Mouse (Mus musculus) heart, embryonic 10.5 days (tissue): ENCODE measurements around the gene Fgfr2. TPM values are rescaled to one million over a fixed set of nuclear protein-coding genes. Genes with fewer than 3 reads are reported as not detected.
"Not testable (repeated sequence)": the region's sequence is repeated elsewhere in the genome, so short reads cannot be mapped to it uniquely, and the experiment has no call there.

Source experiments
- DNase-seq: peaks from one replicate; pipeline ENCODE4 v3.0.0-alpha.2; 2017; ENCODE audit warnings: low spot score
- H3K27ac ChIP-seq: fragments of 300-500 bp; sonication (generic); 2 replicates; pipeline ENCODE4 v1.5.1; 2016; ENCODE audit warnings: mild to moderate bottlenecking
- H3K27me3 ChIP-seq: fragments of 300-500 bp; sonication (generic); 2 replicates; pipeline ENCODE4 v1.6.1; 2016; ENCODE audit warnings: mild to moderate bottlenecking; ENCODE audit not compliant: poor library complexity, insufficient read depth, severe bottlenecking
- H3K36me3 ChIP-seq: fragments of 300-500 bp; sonication (generic); 2 replicates; pipeline ENCODE4 v1.6.1; 2016; ENCODE audit warnings: mild to moderate bottlenecking, moderate library complexity
- H3K4me1 ChIP-seq: fragments of 300-500 bp; sonication (generic); 2 replicates; pipeline ENCODE4 v1.6.1; 2016; ENCODE audit warnings: mild to moderate bottlenecking
- H3K4me3 ChIP-seq: fragments of 300-500 bp; sonication (generic); 2 replicates; pipeline ENCODE4 v1.5.1; 2016; ENCODE audit warnings: mild to moderate bottlenecking, moderate library complexity
- H3K9me3 ChIP-seq: fragments of 300-500 bp; sonication (generic); 2 replicates; pipeline ENCODE4 v1.6.1; 2016; ENCODE audit warnings: mild to moderate bottlenecking, moderate library complexity
- WGBS: fragments of 180-500 bp; shearing (Covaris S2); methylation state at CpG from one replicate; pipeline ENCODE4 v1.1.7; 2016; 5-methylcytosine and 5-hydroxymethylcytosine counted together
- polyA plus RNA-seq: library from polyadenylated mRNA; unstranded; fragments of >200 nt; fragmentation: Nextera tagmentation; extraction: Ambion mirVana; gene quantifications from 2 replicates; pipeline ENCODE4 v1.2.1, GENCODE M21; 2016

Fgfr2 gene
- polyA plus RNA-seq, 1 experiment from 2014 or later, result 46.6 TPM

DNA sequence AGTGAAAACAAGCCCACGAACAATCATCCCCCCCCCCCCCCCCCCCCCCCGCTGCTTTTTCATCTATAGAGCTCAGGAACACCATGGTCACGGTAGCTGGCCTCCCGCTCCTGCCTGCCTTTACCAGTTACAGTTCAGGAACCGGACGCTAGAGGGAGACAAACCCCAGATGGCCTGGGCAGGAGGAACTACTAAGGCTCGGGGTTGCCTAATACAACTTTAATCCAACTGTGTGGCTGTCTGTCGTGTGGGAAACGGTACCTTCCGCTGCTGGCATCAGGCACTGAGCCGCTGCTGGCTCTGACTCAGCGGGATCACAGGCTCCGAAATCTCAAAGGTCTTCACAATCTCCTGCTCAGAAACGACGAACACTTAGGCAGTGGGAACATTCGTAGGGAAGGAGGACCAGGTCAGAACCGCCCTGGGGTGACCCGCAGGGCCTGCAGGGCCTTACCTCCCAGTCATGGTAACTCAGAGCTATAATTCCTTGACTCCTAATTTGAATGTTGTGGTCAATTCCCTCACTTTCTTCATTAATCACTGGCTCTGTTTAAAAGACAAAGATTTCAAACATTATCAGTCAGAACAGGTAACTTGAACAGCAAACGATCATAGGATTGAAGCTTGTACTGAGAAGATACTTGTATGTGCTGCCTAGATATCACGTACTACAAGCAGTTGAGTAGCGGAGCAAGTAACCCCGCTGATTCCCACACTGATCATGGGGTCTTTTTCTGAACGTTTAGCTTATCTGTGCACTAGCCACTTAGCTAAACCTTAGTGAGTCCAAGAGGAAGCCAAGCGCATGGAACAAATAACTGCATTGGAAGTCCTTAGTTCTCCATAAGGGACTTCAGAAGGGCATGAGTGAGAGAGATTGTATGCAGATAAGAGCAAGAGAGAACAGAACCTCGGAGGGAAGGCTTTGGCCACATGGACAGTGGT is 2589.6 kb downstream of the Fgfr2 start:
- H3K36me3 ChIP-seq, result peaks cover 78% of the 10 kb centered on the region
- no peaks in the 10 kb centered on the region for H3K27me3 ChIP-seq
- H3K9me3 ChIP-seq, result no peaks in the 10 kb centered on the region
- 52% methylated on average over 23 of the region's 25 CpGs for WGBS
- H3K4me3 ChIP-seq, result no peak overlapping the region
- DNase-seq, result peak; percentile 91
- no peaks in the 10 kb centered on the region for H3K4me1 ChIP-seq
- H3K27ac ChIP-seq, result no peak overlapping the region

DNA sequence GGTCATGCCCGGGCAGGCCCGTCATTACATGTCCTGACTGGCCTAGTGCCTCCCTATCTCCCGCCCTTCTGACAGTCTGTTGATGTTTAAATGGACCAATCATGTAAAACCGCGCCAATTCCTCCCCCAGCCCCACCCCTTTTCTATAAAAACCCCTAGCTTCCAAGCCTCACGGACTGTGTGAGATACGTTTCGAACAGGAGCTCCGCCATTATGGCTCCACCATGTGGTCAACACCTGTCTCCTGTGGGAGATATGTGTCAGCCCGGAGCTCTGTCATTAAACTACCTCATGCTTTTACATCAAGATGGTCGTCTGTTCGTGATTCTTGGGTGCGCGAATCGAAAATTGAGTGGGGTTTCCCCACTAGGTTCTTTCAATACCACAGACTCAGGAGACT is 2592.0 kb downstream of the Fgfr2 start:
- H3K9me3 ChIP-seq, H3K4me1 ChIP-seq, H3K4me3 ChIP-seq, H3K27ac ChIP-seq, H3K27me3 ChIP-seq, DNase-seq: not testable (repeated sequence)
- WGBS, result 94% methylated on average over 15 of the region's 15 CpGs
- peaks cover 54% of the 10 kb centered on the region for H3K36me3 ChIP-seq

DNA sequence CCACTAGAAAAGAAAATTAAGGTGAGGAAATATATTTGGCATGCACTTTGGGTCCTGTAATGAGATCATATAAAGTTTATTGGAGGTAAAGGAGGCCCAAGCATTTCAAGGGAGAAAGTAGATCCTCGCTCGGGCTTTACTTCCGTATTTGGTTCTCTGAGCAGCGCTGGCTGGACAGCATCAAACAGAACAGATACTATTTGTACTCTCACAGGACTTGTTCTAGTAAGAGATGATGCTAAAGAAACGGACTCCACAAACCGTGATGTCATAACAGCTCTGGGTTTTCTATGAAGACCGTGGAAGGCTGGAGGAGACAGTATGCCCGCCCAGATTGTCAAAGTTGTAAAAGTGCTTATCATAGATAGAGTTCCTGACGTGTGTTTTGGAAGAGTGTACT is 2595.8 kb downstream of the Fgfr2 start:
- Histone ChIP-seq H3K4me3 (no peak overlapping the region), H3K36me3 (peaks cover 21% of the 10 kb centered on the region), H3K27me3 (no peaks in the 10 kb centered on the region), H3K4me1 (no peaks in the 10 kb centered on the region), H3K9me3 (no peaks in the 10 kb centered on the region), H3K27ac (peak overlapping the region; percentile 42; the same call in 1 of the 2 replicates)
- WGBS, result 73% methylated on average over 9 of the region's 9 CpGs
- DNase-seq, result no peak

DNA sequence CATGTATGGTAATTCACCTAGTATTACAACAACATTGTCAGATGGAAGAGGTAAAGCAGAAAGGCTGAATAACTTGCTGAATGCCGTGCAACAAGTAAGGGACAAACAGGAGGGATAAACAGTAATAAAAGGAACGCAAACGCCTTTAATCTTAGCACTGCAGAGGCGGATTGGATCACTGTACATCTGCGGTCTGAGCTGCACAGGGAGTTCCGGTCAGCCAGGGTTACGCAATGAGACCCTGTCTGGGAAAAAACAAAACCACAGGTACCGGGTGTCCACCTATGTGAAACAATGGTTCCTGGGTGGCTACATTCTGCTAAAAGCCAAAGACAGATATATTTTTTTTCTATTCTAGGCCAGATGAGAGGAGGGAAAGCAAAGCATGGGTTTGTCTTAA is 2599.7 kb downstream of the Fgfr2 start:
- H3K4me1 ChIP-seq, result peaks cover 14% of the 10 kb centered on the region
- no peak for DNase-seq
- no peak overlapping the region for H3K27ac ChIP-seq
- no peaks in the 10 kb centered on the region for H3K9me3 ChIP-seq
- H3K27me3 ChIP-seq, result no peaks in the 10 kb centered on the region
- WGBS, result 91% methylated on average over 8 of the region's 8 CpGs
- no peaks in the 10 kb centered on the region for H3K36me3 ChIP-seq
- no peak overlapping the region for H3K4me3 ChIP-seq

- peak overlapping the region; percentile 100; the same call in 1 of the 2 replicates for H3K27ac ChIP-seq
- no peaks in the 10 kb centered on the region for H3K9me3 ChIP-seq
- 71% methylated on average over 14 of the region's 14 CpGs for WGBS
- DNase-seq, result no peak
- no peaks in the 10 kb centered on the region for H3K36me3 ChIP-seq
- H3K4me1 ChIP-seq, result peaks cover 27% of the 10 kb centered on the region
- H3K4me3 ChIP-seq, result peak overlapping the region; percentile 84; the same call in 1 of the 2 replicates
- H3K27me3 ChIP-seq, result no peaks in the 10 kb centered on the region
These were observed 2602.2 kb downstream of the Fgfr2 start for GRCm38 (mm10) chr7:130520812-130521422.

- DNase-seq, result no peak
- Histone ChIP-seq H3K4me1 (peaks cover 27% of the 10 kb centered on the region), H3K27me3 (no peaks in the 10 kb centered on the region), H3K4me3 (peak within 1 kb of the TSS; percentile 84), H3K9me3 (no peaks in the 10 kb centered on the region), H3K36me3 (peaks cover 2% of the 10 kb centered on the region), H3K27ac (peak within 1 kb of the TSS; percentile 100)
- WGBS, result 19% methylated on average over 20 of the region's 20 CpGs
These were observed 2603.1 kb downstream of the Fgfr2 start, which contains the start of gene Ate1 for GRCm38 (mm10) chr7:130520049-130520425. Ate1 (minus strand) TSS chr7:130520369.

DNA sequence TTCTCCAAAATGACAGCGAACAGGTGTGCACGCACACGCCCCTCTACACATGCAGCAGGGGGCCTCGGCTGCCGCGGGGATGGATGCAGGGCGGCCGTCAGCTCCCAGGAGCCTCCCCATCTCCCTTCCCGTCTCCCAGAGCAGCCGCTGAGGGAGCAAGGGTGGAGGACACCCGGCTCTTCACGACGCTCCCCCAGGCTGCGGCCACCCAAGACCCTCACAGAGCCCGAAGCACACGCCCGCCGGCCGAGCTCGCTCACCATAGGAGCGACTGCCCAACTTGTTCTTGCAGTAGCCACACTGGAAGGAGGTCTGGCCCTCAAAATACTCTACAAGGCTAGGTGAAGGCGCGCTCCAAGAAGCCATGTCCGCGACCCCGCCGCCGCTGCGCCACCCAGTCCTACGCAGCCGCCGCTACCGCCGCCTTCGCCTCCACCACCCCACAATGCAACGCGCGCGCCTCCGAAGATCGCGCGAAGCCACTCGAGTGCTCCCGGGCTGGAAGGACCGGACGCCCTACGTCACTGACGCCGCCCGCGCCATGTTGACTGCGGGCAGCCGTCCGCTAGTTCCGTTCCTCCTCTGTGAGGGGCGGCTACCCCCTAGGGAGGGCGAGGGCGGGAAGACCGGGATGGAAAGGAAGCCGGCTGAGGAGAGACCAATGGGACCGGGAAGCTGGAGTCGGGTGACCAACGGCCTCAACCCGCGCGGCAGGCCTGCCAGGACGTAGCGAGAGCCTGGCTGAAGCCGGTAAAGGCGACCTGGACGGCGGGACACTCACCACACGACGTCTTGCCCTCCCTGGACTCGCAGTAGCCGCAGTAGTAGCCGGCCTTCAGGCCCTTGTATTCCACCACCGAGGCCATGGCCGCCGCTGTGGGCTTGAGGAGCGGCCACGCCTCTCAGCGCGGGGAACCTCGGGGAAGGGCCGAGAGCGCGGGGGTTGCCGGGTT is 2603.8 kb downstream of the Fgfr2 start:
- H3K36me3 ChIP-seq, result peaks cover 9% of the 10 kb centered on the region
- peak; percentile 99 for DNase-seq
- H3K4me3 ChIP-seq, result peak overlapping the region; percentile 84
- peak overlapping the region; percentile 100 for H3K27ac ChIP-seq
- peaks cover 27% of the 10 kb centered on the region for H3K4me1 ChIP-seq
- H3K27me3 ChIP-seq, result no peaks in the 10 kb centered on the region
- WGBS, result under 1% methylated on average over 87 of the region's 90 CpGs
- no peaks in the 10 kb centered on the region for H3K9me3 ChIP-seq

- 41% methylated on average over 26 of the region's 26 CpGs for WGBS
- Histone ChIP-seq H3K4me3 (peak overlapping the region; percentile 84), H3K4me1 (peaks cover 27% of the 10 kb centered on the region), H3K27me3 (no peaks in the 10 kb centered on the region), H3K36me3 (peaks cover 14% of the 10 kb centered on the region), H3K9me3 (no peaks in the 10 kb centered on the region), H3K27ac (peak overlapping the region; percentile 100)
- DNase-seq, result no peak
These were observed 2604.7 kb downstream of the Fgfr2 start for GRCm38 (mm10) chr7:130518213-130519095.

DNA sequence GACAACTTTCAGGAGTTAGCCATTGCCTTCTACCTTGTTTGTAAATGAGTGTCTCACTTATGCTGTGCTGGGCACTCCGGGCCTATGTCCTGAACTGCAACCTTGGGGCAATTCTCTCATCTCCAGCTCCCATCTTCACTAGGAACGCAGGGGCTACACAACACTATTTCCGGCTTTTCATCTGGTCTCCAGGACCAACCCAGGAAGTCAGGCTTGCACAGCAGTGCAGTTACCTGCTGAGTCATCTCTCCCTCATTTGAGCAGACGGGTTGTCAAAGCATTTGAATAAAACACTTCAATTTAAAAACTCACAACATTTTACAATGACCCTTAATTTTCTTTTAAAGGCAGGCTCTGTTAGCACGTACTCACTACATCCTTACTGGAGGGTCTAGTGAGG is 2612.9 kb downstream of the Fgfr2 start:
- Histone ChIP-seq H3K27ac (no peak overlapping the region), H3K4me3 (no peak overlapping the region), H3K36me3 (peaks cover 82% of the 10 kb centered on the region), H3K9me3 (no peaks in the 10 kb centered on the region), H3K4me1 (no peaks in the 10 kb centered on the region), H3K27me3 (no peaks in the 10 kb centered on the region)
- DNase-seq, result no peak
- 92% methylated on average over 5 of the region's 5 CpGs for WGBS

- DNase-seq, result no peak
- H3K27ac ChIP-seq, result no peak overlapping the region
- no peak overlapping the region for H3K4me3 ChIP-seq
- no peaks in the 10 kb centered on the region for H3K27me3 ChIP-seq
- H3K36me3 ChIP-seq, result peaks cover 74% of the 10 kb centered on the region
- H3K4me1 ChIP-seq, result no peaks in the 10 kb centered on the region
- H3K9me3 ChIP-seq, result no peaks in the 10 kb centered on the region
- WGBS, result 94% methylated on average over 5 of the region's 5 CpGs
These were observed 2620.1 kb downstream of the Fgfr2 start for GRCm38 (mm10) chr7:130503006-130503405.

DNA sequence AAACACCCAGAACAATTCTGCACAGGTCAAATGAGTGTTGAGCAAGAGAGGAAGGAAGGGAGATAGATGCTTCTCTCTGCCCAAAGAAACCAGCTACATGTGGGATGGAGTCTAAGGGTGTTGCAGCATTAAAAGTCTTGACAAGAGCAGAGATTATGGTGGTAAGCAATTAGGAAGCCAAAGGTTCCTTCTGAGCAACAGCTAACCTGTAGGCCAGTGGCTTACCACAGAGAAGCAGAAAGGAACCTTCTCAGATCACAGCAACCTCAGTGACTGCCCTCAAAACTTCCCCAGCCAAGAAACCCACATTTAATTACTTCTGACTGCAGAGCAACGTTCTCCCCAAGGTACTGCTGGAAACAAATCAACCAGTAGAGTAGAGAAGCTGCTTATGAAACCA is 2621.7 kb downstream of the Fgfr2 start:
- DNase-seq, result no peak
- WGBS, result 97% methylated on average over 1 of the region's 1 CpGs
- Histone ChIP-seq H3K27ac (no peak overlapping the region), H3K9me3 (no peaks in the 10 kb centered on the region), H3K27me3 (no peaks in the 10 kb centered on the region), H3K36me3 (peaks cover 59% of the 10 kb centered on the region), H3K4me3 (no peak overlapping the region), H3K4me1 (no peaks in the 10 kb centered on the region)

GRCm38 (mm10) chr7:130493346-130493745 is 2629.8 kb downstream of the Fgfr2 start:
- 76% methylated on average over 3 of the region's 3 CpGs for WGBS
- H3K4me1 ChIP-seq, result no peaks in the 10 kb centered on the region; the same call in 1 of the 2 replicates
- H3K36me3 ChIP-seq, result peaks cover 15% of the 10 kb centered on the region
- no peak overlapping the region for H3K4me3 ChIP-seq
- H3K9me3 ChIP-seq, result no peaks in the 10 kb centered on the region
- no peaks in the 10 kb centered on the region for H3K27me3 ChIP-seq
- no peak for DNase-seq
- H3K27ac ChIP-seq, result no peak overlapping the region
